Mouse (Mus musculus) erythroblast, embryonic 14.5 days (primary cell): ENCODE data around the gene Ap5z1. TPM values are rescaled to one million over a fixed set of nuclear protein-coding genes. Genes with fewer than 3 reads are reported as not detected.

Experiments
- H3K27me3 ChIP-seq: 2 replicates; pipeline ENCODE4 v1.6.1; 2012; ENCODE audit warnings: inconsistent platforms; ENCODE audit not compliant: control insufficient read depth
- H3K36me3 ChIP-seq: 2 replicates; pipeline ENCODE4 v1.6.1; 2012; ENCODE audit warnings: mild to moderate bottlenecking, inconsistent platforms; ENCODE audit not compliant: control insufficient read depth
- H3K4me1 ChIP-seq: 2 replicates; pipeline ENCODE4 v1.6.1; 2012; ENCODE audit warnings: inconsistent platforms; ENCODE audit not compliant: control insufficient read depth
- H3K4me3 ChIP-seq: replicated peaks from 2 replicates; pipeline ENCODE3; 2012; ENCODE audit warnings: moderate library complexity, mild to moderate bottlenecking, inconsistent platforms
- H3K9me3 ChIP-seq: 2 replicates; pipeline ENCODE4 v1.6.1; 2012; ENCODE audit warnings: low read length, inconsistent platforms, mixed read lengths; ENCODE audit not compliant: control insufficient read depth
- GATA1 ChIP-seq: IDR thresholded peaks from 2 replicates; pipeline ENCODE4 v1.6.1; 2012; ENCODE audit warnings: low read length, inconsistent platforms, mixed read lengths
- TAL1 ChIP-seq: IDR thresholded peaks from 3 replicates; pipeline ENCODE4 v1.6.1; 2012; ENCODE audit warnings: low read length, inconsistent platforms, mixed read lengths
- polyA plus RNA-seq: library from polyadenylated mRNA; stranded (reverse); fragments of >175 nt; gene quantifications from 2 replicates; pipeline ENCODE4 v1.2.3, GENCODE M21; 2012

Gene Ap5z1
- polyA plus RNA-seq, 1 experiment = 1.7 TPM

DNA sequence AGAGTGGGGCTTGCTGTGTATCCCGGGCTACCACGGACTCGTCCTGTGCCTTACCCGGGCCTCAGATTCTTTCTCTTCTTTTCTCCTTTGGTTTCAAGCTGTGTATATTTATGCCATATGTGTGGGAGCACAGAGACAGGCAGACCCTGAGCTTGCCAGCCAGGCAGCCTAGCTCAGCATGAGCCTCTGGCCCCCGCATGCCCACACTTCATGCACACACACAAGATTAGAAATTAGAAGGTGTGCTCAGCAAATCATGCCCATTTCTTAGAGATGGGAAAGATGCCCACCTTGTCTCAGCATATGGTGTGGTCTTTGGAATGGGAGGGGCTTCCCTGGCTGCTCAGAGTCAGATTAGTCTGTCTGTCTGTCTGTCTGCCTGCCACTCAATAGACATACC, 29.7 kb upstream of the Ap5z1 start:
- Histone ChIP-seq H3K4me3 (no peak overlapping the region), H3K4me1 (peaks cover 17% of the 10 kb centered on the region), H3K36me3 (peaks cover 34% of the 10 kb centered on the region), H3K27me3 (no peaks in the 10 kb centered on the region), H3K9me3 (no peaks in the 10 kb centered on the region)
- TF ChIP-seq TAL1 = no peak
- TF ChIP-seq GATA1 = no peak

DNA sequence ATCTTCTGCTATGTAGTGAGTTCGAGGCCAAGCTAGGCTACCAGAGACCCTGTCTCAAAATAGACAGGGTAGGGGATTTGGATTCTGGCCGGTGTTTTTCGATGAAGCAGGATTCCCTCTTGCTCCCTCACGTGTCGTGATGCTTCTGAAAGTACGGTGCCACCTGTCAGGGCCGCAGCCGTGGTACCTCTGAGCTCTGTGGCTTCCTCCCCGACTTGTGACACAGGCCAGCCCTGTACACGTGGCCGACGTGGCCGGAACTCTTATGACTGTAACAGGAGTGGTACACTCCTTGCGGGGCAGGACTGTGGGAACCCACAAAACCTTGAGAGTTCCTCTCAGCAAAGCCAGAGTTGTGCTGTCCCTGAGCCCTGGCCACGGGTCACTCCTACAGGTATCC, 28.0 kb upstream of the Ap5z1 start:
- no peak for TF ChIP-seq GATA1
- no peak for TF ChIP-seq TAL1
- H3K9me3 ChIP-seq = no peaks in the 10 kb centered on the region
- H3K4me1 ChIP-seq = peaks cover 33% of the 10 kb centered on the region
- H3K36me3 ChIP-seq = peaks cover 34% of the 10 kb centered on the region
- no peak overlapping the region for H3K4me3 ChIP-seq
- no peaks in the 10 kb centered on the region for H3K27me3 ChIP-seq

DNA sequence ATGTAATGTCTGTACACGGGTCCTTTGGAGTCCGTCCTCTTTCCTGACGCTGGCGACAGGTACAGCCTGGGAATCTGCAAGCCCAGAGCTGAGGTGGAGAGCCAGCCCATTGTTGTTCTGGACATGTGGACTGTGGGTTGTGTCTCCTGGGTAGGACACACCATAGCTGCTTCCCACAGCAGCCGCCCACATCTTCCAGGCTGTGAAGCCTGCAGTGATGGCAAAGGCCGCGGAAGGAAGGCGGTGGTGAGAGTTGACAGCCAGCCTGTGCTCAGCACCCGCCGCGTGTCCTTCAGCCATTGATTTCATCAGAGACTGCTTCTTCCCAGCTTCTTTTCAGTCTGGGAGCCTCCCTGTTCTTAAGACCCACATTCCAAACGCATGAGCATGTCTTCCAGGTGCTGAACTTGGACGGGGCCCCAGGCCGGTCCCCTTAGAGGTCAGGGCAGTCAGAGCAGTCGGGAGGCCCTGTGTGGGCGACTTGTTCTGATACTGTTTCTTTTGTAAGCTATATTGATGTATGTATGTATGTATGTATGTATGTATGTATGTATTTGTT, 25.3 kb upstream of the Ap5z1 start:
- Histone ChIP-seq H3K36me3 (peaks cover 35% of the 10 kb centered on the region), H3K4me3 (no peak overlapping the region), H3K4me1 (peaks cover 52% of the 10 kb centered on the region), H3K9me3 (no peaks in the 10 kb centered on the region), H3K27me3 (no peaks in the 10 kb centered on the region)
- TF ChIP-seq TAL1 (no peak), GATA1 (no peak)

DNA sequence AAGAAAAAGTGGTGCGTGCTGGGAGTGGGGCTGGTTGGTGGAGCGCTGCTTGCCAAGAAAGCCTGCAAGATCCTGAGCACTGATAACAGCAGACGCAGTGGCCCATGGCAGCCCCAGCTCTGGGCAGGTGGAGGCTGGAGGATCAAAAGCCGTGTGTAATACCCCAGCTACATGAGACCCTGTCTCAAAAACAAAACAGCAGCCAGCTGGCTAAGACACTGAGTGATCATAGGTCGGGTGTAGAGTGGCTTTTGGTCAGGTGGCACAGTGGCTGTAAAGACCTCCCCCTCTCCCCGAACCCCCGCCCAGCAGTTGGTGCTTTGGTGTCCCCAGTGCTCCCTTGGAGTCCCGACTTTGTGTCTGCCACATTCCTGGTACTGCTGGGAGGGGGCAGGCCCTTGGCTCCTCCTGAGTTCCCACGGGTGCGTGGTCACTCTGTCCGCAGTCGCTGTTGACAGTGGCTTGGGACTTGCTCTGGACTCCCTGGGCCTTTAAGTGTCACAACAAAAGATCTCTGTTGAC, 23.8 kb upstream of the Ap5z1 start:
- TF ChIP-seq GATA1 (peak; percentile 94), TAL1 (no peak)
- peaks cover 30% of the 10 kb centered on the region for H3K36me3 ChIP-seq
- peak overlapping the region; percentile 65 for H3K4me3 ChIP-seq
- H3K27me3 ChIP-seq = no peaks in the 10 kb centered on the region
- peaks cover 67% of the 10 kb centered on the region for H3K4me1 ChIP-seq
- H3K9me3 ChIP-seq = no peaks in the 10 kb centered on the region

DNA sequence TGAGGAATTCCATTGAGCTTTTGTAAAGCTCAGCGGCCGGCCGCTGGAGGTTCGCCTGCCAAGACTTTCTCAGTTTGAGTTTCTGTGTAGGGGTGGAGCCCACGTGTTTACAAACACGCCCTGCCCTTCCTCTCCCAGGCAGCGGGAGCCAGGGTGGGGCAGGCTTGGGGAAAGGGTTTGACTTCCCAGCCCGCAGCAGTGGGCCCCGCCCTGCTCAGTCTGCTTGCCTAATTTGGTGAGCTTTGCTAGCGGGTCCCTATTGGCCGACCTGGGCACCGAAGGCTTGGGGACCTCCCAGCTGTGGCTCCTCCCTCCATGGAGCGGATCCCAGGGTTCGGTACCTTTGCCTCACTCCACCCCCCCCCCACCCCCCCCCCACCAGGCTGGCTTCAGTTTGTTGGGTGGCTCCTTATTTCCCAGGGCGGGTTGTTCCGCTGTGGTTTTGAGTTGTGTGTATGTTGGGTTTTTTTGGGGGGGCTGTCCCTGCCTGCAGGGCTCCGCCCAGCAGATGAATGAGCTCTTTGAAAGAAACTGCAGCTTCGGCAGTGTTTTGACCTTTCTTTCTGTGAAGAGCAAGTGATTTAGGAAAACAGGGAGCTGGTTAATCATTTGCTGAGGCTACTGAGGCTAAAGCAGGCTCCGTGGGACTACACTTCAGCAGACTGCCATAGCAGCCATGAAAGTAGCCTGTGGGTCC, 23.1 kb upstream of the Ap5z1 start:
- H3K4me1 ChIP-seq = peaks cover 74% of the 10 kb centered on the region
- no peaks in the 10 kb centered on the region for H3K9me3 ChIP-seq
- no peaks in the 10 kb centered on the region for H3K27me3 ChIP-seq
- no peak for TF ChIP-seq TAL1
- no peak for TF ChIP-seq GATA1
- H3K36me3 ChIP-seq = peaks cover 24% of the 10 kb centered on the region
- H3K4me3 ChIP-seq = peak overlapping the region; percentile 65

DNA sequence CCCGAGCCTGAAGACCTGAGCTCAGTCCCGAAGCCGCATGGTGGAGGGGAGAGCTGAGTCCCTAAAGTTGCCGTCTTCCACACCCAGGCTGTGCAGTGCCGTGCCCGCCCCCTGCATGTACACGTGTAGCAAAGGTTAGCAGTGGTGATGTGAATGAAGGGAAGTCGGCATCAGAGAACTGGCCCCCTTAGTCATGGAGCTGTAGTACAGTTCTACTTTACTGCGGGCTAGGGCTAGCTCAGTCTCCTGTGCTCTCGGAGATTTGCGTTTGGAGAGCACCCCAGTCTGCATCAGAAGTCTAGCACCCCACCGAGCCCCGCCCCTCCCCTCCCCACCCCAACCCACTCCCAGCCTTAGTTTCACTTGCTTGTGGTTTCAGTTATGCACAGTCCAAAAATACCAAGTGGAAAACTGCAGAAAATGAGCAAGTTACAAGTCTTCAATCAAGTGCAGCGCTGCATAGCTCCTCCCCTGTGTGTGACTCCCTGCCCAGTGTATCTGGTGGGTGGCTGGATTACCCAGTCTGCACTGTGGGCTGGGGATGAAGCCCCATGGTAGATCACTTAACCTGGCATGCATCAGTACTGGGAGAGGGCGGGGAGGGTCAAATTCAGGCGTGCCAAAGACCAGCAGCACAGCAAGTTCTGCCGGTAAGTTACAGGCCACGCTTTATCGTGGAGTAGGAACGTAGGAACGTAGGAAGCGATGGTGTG, 22.3 kb upstream of the Ap5z1 start:
- TF ChIP-seq GATA1 = no peak
- TF ChIP-seq TAL1 = no peak
- Histone ChIP-seq H3K4me1 (peaks cover 82% of the 10 kb centered on the region), H3K36me3 (peaks cover 21% of the 10 kb centered on the region), H3K9me3 (no peaks in the 10 kb centered on the region), H3K4me3 (peak overlapping the region; percentile 65), H3K27me3 (no peaks in the 10 kb centered on the region)

DNA sequence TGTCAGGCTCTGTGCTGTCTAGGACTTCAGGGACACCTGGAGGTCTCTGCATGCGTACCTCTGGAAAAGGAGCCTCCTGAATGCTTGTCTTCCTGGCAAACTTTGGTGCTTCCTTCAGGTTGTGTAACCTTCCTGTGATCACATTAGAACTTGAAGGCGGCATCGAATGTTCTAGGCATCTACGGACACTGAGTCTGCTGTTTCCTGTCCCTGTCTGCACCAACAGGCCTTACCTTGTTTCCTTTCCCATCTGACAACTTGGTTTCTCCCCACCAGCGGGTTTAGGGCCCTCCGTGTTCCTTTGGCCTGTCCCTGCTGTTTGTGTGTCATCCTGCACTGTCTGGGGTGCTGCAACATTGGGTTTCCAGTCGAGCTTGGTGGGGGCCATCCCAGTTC, 21.7 kb upstream of the Ap5z1 start:
- no peak overlapping the region for H3K4me3 ChIP-seq
- H3K36me3 ChIP-seq = peaks cover 18% of the 10 kb centered on the region
- no peaks in the 10 kb centered on the region for H3K9me3 ChIP-seq
- H3K4me1 ChIP-seq = peaks cover 83% of the 10 kb centered on the region
- H3K27me3 ChIP-seq = no peaks in the 10 kb centered on the region
- TF ChIP-seq TAL1 (no peak), GATA1 (no peak)

DNA sequence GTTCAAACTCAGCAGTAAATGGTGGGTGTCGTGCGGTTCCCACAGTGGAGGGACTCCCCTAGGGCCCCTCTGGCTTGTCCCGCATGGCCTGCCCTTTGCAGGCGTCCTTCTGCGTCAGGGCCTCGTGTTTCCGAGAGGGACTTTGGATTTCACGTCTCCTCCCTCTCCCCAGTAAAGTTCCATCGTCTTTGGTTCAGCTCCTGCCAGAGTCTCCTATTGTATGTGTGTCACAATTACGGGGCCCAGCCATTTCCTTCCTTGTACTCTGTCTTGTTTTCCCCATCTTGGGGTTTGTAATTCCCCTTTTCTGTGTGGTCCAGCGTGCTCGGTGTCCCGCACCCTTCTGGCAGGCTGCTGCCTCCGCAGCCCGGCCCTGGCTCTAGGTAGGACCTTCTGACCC, 20.2 kb upstream of the Ap5z1 start:
- peaks cover 84% of the 10 kb centered on the region for H3K4me1 ChIP-seq
- no peak for TF ChIP-seq TAL1
- TF ChIP-seq GATA1 = no peak
- no peaks in the 10 kb centered on the region for H3K9me3 ChIP-seq
- H3K27me3 ChIP-seq = no peaks in the 10 kb centered on the region
- no peak overlapping the region for H3K4me3 ChIP-seq
- peaks cover 10% of the 10 kb centered on the region for H3K36me3 ChIP-seq

DNA sequence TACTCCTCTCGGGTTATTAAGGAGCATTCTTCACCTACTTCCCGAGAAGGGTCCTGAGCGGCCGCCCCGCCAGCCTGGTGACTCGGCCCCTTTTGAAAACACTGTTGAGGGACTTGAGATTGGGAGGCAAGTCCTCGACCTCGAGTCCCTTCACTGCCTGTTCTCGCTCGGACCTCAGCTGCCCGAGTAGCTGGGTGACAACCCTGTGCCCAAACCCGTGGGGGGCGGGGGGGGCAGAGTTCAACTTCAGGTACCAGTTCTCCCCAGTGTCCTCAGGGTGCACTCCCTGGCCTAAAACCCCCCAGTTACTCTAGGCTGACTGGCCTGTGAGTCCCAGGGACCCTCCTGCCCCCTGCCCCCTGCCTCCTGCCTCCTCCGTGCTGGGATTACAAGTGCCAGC, 19.8 kb upstream of the Ap5z1 start:
- H3K9me3 ChIP-seq = no peaks in the 10 kb centered on the region
- no peaks in the 10 kb centered on the region for H3K27me3 ChIP-seq
- H3K4me1 ChIP-seq = peaks cover 82% of the 10 kb centered on the region
- no peak for TF ChIP-seq TAL1
- TF ChIP-seq GATA1 = no peak
- H3K36me3 ChIP-seq = peaks cover 13% of the 10 kb centered on the region
- no peak overlapping the region for H3K4me3 ChIP-seq
